In the genomic region with DNA sequence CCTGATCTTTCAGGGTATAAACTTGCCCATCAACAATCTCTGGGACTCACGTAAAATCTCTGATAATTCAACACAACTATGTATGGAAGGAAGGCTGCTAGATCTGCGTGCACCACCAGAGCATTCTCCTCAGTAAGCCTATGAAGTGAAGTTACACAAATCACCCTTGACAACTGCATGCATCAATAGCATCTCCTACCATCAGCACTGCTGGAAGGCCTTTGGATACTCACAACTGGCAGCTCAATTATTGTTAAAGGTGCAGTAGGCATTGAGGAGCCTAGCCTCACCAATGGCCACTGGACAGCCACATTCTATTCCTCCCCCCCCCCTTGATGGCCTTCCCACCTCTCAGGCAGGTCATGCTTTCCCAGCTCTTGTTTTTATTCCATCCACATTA, we compare ENCODE assay signal across 33 mouse cellular contexts.
"Had no signal": no experiment of that assay in that cellular context is flagged by ENCODE, and none has a peak within 500 bp of the region (broad histone marks: within the 10 kb centered on the region; RNA-seq: fewer than 3 reads in every experiment).

No protein-coding gene starts in this region.

- H3K9ac ChIP-seq: heart, embryonic 13.5 days; heart, embryonic 15.5 days; hindbrain, embryonic 12.5 days; hindbrain, embryonic 13.5 days; hindbrain, embryonic 14.5 days; hindbrain, embryonic 15.5 days; intestine, embryonic 15.5 days; kidney, embryonic 15.5 days had no signal

- H3K27ac ChIP-seq: heart, embryonic 13.5 days; heart, embryonic 15.5 days; hindbrain, embryonic 10.5 days; hindbrain, embryonic 12.5 days; hindbrain, embryonic 13.5 days; hindbrain, embryonic 14.5 days; hindbrain, embryonic 15.5 days; hindbrain, postnatal 0 days; intestine, embryonic 15.5 days; kidney, embryonic 15.5 days; kidney, postnatal 0 days; layer of hippocampus, adult 2 months; left cerebral cortex, adult 2 months had no signal

- DNase-seq: heart, postnatal 14 days; heart, postnatal 36 days; heart, postnatal 4 days; kidney, adult 11 months; kidney, adult 18-20 months; kidney, adult 2 months; kidney, adult 8-10 months; kidney, adult 9 months; kidney, postnatal 10 days; kidney, postnatal 14 days; kidney, postnatal 25 days; kidney, postnatal 36 days; kidney, postnatal 4 days; layer of hippocampus, adult 9-11 months; layer of hippocampus, postnatal 36 days had no signal

- H3K9me3 ChIP-seq: heart, embryonic 13.5 days; heart, embryonic 15.5 days; hindbrain, embryonic 10.5 days; hindbrain, embryonic 12.5 days; hindbrain, embryonic 13.5 days; hindbrain, embryonic 15.5 days; intestine, embryonic 15.5 days; kidney, embryonic 15.5 days had no signal

- H3K4me1 ChIP-seq: hindbrain, embryonic 10.5 days; hindbrain, embryonic 12.5 days; intestine, embryonic 15.5 days had no signal

- H3K4me2 ChIP-seq: heart, embryonic 11.5 days; heart, embryonic 13.5 days; heart, embryonic 15.5 days; hindbrain, embryonic 12.5 days; hindbrain, embryonic 13.5 days; hindbrain, embryonic 14.5 days; hindbrain, embryonic 15.5 days; intestine, embryonic 15.5 days; kidney, embryonic 15.5 days had no signal

- H3K27me3 ChIP-seq: heart, embryonic 13.5 days; heart, embryonic 15.5 days; hindbrain, embryonic 12.5 days; hindbrain, embryonic 13.5 days; hindbrain, embryonic 15.5 days; intestine, embryonic 15.5 days; kidney, embryonic 15.5 days had no signal

- ATAC-seq: hindbrain, embryonic 16.5 days; hindbrain, postnatal 0 days; inflammation-experienced regulatory T-cells, adult 6 months; intestine, embryonic 15.5 days; intestine, embryonic 16.5 days; intestine, postnatal 0 days had no signal

- H3K4me3 ChIP-seq: heart, embryonic 13.5 days; heart, embryonic 15.5 days; hindbrain, embryonic 10.5 days; hindbrain, embryonic 12.5 days; hindbrain, embryonic 13.5 days; hindbrain, embryonic 15.5 days; intestine, embryonic 15.5 days; kidney, embryonic 15.5 days; layer of hippocampus, adult 2 months; left cerebral cortex, adult 2 months had no signal

- H3K36me3 ChIP-seq: heart, embryonic 13.5 days; heart, embryonic 15.5 days; hindbrain, embryonic 10.5 days; hindbrain, embryonic 12.5 days; hindbrain, embryonic 13.5 days; hindbrain, embryonic 15.5 days; intestine, embryonic 15.5 days; kidney, embryonic 15.5 days had no signal
